Mouse (Mus musculus) liver, embryonic 15.5 days (tissue): ENCODE measurements around the gene 4931414P19Rik. TPM values are rescaled to one million over a fixed set of nuclear protein-coding genes. Genes with fewer than 3 reads are reported as not detected.
A peak's percentile ranks its signal among the peaks of the same experiment; 100 is the strongest.
"Not testable (repeated sequence)": the region's sequence is repeated elsewhere in the genome, so short reads cannot be mapped to it uniquely, and the experiment has no call there.

ENCODE experiments used
- ATAC-seq: fragments of 200-750 bp; cut with Nextera tagmentation; 2 replicates; pipeline ENCODE4 v1.8.0; 2017; ENCODE audit warnings: moderate number of reproducible peaks, mild to moderate bottlenecking, moderate library complexity; ENCODE audit not compliant: insufficient read depth
- H3K27ac ChIP-seq: fragments of 300-500 bp; sonication (generic); replicated peaks from 2 replicates; pipeline ENCODE4 v1.5.1; 2015; ENCODE audit warnings: mild to moderate bottlenecking, inconsistent platforms
- H3K27me3 ChIP-seq: fragments of 300-500 bp; sonication (generic); 2 replicates; pipeline ENCODE4 v1.6.1; 2015; ENCODE audit warnings: mild to moderate bottlenecking, inconsistent platforms
- H3K36me3 ChIP-seq: fragments of 300-500 bp; sonication (generic); replicated peaks from 2 replicates; pipeline ENCODE4 v1.6.1; 2015; ENCODE audit warnings: moderate library complexity, mild to moderate bottlenecking, inconsistent platforms
- H3K4me1 ChIP-seq: fragments of 300-500 bp; sonication (generic); replicated peaks from 2 replicates; pipeline ENCODE4 v1.6.1; 2015; ENCODE audit warnings: inconsistent platforms
- H3K4me2 ChIP-seq: fragments of 300-500 bp; sonication (generic); 2 replicates; pipeline ENCODE4 v1.6.1; 2015; ENCODE audit warnings: moderate library complexity, mild to moderate bottlenecking, inconsistent platforms
- H3K4me3 ChIP-seq: fragments of 300-500 bp; sonication (generic); replicated peaks from 2 replicates; pipeline ENCODE4 v1.5.1; 2015; ENCODE audit warnings: mild to moderate bottlenecking, inconsistent platforms
- H3K9ac ChIP-seq: fragments of 300-500 bp; sonication (generic); 2 replicates; pipeline ENCODE4 v1.6.1; 2015; ENCODE audit warnings: moderate library complexity, mild to moderate bottlenecking, inconsistent platforms
- H3K9me3 ChIP-seq: fragments of 300-500 bp; sonication (generic); replicated peaks from 2 replicates; pipeline ENCODE4 v1.6.1; 2016; ENCODE audit warnings: inconsistent platforms
- WGBS: fragments of 180-500 bp; shearing (Covaris S2); methylation state at CpG from one replicate; pipeline ENCODE4 v1.1.7; 2015; ENCODE audit warnings: mixed read lengths; ENCODE audit not compliant: insufficient replicate concordance; 5-methylcytosine and 5-hydroxymethylcytosine counted together
- polyA plus RNA-seq: library from polyadenylated mRNA; unstranded; fragments of >200 nt; fragmentation: Nextera tagmentation; extraction: Ambion mirVana; gene quantifications from 2 replicates; pipeline ENCODE4 v1.2.1, GENCODE M21; 2015

Gene 4931414P19Rik
- polyA plus RNA-seq, 1 experiment from 2014 or later = 1.9 TPM

DNA sequence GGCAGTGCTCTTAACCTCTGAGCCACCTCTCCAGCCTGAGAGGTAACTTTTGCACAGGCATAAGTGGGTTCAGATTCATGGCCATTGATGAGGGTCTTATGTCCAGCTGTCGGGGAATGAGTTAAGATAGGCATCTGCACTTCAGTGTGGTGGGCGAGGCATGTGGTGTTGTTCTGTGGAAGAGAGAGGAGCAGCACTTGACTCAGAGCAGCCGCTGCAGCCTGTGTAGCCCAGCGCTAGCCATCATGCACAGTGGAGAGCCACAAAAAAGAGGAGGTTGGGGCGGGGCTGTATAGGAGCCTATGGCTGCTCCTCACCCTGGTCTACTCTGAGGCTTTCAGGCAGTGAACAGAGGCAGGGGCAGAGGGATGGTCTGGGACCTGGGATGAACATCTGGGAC is 22.3 kb upstream of the 4931414P19Rik start:
- Histone ChIP-seq H3K27me3 (peaks cover 17% of the 10 kb centered on the region), H3K4me3 (no peak overlapping the region), H3K9me3 (no peaks in the 10 kb centered on the region), H3K4me1 (peaks cover 6% of the 10 kb centered on the region), H3K27ac (no peak overlapping the region), H3K36me3 (0 out of 2 replicates have a peak, but pooled peaks cover 7% of the 10 kb centered on the region), H3K9ac (no peak overlapping the region), H3K4me2 (no peak overlapping the region)
- 45% methylated on average over 5 of the region's 5 CpGs for WGBS
- no peak for ATAC-seq

DNA sequence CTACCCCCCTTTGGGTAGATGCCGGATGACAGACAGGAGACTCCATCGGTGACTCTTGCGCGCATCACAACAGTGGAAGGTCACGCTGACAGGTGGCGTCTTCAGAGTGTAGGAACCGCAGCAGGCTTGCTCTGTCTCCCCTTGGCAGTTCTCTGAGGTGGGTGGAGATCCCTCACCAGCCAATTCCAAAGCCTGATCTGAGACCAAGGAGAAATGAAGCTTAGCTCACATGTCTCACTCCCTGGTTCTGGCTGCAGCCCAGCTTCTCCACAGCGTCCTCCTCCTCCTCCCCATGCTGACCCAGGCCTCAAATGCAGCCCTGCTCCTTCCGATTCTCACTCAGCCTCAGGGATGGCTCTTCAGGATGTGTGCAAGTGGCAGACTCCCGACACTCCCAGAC is 19.2 kb upstream of the 4931414P19Rik start:
- H3K4me2 ChIP-seq = no peak overlapping the region
- H3K9ac ChIP-seq = no peak overlapping the region
- H3K9me3 ChIP-seq = no peaks in the 10 kb centered on the region
- 69% methylated on average over 10 of the region's 10 CpGs for WGBS
- peaks cover 17% of the 10 kb centered on the region for H3K27me3 ChIP-seq
- H3K4me1 ChIP-seq = peaks cover 10% of the 10 kb centered on the region
- H3K27ac ChIP-seq = no peak overlapping the region
- H3K4me3 ChIP-seq = no peak overlapping the region
- ATAC-seq = no peak
- H3K36me3 ChIP-seq = no peaks in the 10 kb centered on the region

DNA sequence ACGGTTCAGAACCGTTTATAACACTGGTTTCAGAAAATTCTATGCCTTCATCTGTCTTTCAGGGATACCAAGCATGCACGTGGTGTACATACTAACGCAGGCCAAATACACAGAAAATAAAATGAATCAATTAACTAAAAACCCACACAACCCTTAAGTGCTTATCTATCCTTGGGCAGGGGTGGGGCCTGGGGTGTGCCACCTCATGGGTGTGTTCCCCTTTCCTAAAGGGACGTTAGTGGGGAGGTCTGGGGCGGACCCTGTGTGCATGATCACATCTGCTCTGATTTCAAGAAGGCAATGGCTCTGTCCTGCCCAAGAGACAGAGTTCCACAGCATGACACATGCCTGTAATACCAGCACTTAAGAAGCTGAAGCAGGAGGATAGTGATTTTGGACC is 17.5 kb upstream of the 4931414P19Rik start:
- Histone ChIP-seq H3K27me3 (peaks cover 17% of the 10 kb centered on the region), H3K4me2 (no peak overlapping the region), H3K9me3 (no peaks in the 10 kb centered on the region), H3K4me1 (peaks cover 10% of the 10 kb centered on the region), H3K4me3 (no peak overlapping the region), H3K36me3 (no peaks in the 10 kb centered on the region), H3K9ac (no peak overlapping the region), H3K27ac (no peak overlapping the region)
- peak; percentile 53; the same call in 1 of the 2 replicates for ATAC-seq
- WGBS = 52% methylated on average over 6 of the region's 6 CpGs

DNA sequence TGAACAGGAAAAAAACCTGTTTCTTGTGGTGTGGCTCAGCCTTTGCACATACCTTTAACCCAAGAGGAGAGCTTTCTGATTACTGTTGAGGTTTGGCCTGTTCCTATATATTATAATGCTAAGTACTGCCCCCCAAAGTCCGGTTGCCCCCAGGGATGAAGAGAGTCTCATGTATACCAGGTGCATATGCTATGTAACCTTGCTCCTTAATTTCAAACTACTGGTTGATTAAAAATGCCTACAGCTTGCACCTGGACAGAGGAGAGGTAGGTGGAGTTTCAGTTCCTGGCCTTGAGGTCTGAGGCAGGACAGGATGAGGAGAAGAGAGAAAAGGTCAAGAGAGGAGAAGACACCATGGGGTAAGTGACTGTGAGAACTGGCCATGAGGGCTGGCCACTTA is 15.3 kb upstream of the 4931414P19Rik start, which contains the start of gene Psmb11:
Psmb11 (plus strand) TSS at position 301 of the 400 bp plus-strand sequence.
- Histone ChIP-seq H3K9ac (no peak within 1 kb of the TSS), H3K9me3 (no peaks in the 10 kb centered on the region), H3K27ac (no peak within 1 kb of the TSS), H3K36me3 (peaks cover 4% of the 10 kb centered on the region; the same call in 1 of the 2 replicates), H3K4me1 (peaks cover 22% of the 10 kb centered on the region), H3K27me3 (peaks cover 14% of the 10 kb centered on the region), H3K4me2 (no peak within 1 kb of the TSS), H3K4me3 (no peak within 1 kb of the TSS)
- no peak for ATAC-seq
- 79% methylated on average over 1 of the region's 1 CpGs for WGBS

DNA sequence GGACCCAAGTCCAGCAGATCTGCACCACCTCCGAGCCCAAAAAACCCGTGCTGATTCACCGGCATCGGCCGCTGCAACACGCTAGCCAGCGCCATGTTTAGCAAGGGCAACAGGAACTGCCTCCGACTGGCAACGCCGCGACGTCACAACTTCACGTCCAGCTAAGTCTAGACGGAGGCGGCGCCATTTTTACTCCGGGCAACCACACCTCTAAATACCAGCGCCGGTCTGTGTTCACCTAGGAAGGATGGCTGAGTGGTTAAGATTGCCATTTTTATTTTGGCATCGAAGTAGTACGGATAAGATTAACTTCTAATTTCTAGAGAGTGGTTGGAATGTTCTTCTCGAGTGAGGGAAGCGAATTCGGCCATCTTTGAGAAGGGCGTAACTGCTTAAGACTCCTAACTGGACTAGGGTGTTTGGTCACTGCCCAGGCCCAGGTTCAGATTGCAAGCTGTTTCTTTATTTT is 12.1 kb upstream of the 4931414P19Rik start, which contains the start of gene Psmb5:
Psmb5 (minus strand) TSS at position 126 of the 469 bp plus-strand sequence.
- peak within 1 kb of the TSS; percentile 75 for H3K4me2 ChIP-seq
- H3K27ac ChIP-seq = peak within 1 kb of the TSS; percentile 78
- H3K9me3 ChIP-seq = no peaks in the 10 kb centered on the region
- H3K9ac ChIP-seq = peak within 1 kb of the TSS; percentile 83
- H3K4me1 ChIP-seq = peaks cover 23% of the 10 kb centered on the region
- ATAC-seq = peak; percentile 87
- no peaks in the 10 kb centered on the region for H3K27me3 ChIP-seq
- peak within 1 kb of the TSS; percentile 87 for H3K4me3 ChIP-seq
- H3K36me3 ChIP-seq = peaks cover 26% of the 10 kb centered on the region
- under 1% methylated on average over 25 of the region's 25 CpGs for WGBS

DNA sequence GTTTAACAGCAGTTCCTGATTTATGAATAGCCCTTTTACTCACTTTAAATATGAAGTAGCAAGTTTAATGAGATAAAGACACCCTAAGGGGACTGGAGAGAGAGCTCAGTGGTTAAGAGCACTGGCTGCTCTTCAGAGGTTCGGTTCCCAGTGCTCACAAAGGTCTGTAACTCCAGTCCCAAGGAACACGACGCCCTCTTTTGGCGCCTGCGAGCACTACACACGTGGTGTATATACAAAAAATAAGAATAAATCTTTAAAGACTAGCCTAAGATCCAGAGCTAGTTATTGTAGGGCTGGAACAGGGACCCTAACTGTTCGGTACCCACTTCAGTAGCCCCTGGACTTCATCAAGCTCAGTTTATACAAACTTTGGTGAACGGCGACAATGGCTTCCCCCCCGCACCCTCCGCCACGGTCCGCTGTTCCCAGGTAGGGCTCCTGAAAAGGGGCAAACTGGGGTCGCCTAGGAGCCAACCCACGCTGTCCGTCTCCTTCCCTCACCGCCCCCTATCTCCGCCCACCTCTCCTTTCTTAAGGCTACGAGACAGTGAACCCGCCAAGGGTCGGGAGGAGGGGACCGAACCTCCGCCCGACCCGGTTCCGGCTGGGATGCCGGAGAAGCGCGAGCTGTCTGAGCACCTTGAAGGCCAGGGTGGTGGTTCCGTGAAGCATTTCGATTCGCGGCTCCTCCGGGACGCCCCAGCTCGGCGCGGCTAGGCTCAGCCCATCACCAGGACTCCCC is 11.5 kb upstream of the 4931414P19Rik start:
- H3K9ac ChIP-seq = peak overlapping the region; percentile 83
- peak; percentile 57 for ATAC-seq
- peak overlapping the region; percentile 75 for H3K4me2 ChIP-seq
- no peaks in the 10 kb centered on the region for H3K9me3 ChIP-seq
- H3K36me3 ChIP-seq = peaks cover 32% of the 10 kb centered on the region
- no peaks in the 10 kb centered on the region for H3K27me3 ChIP-seq
- 2% methylated on average over 38 of the region's 38 CpGs for WGBS
- H3K4me1 ChIP-seq = peaks cover 21% of the 10 kb centered on the region
- peak overlapping the region; percentile 78 for H3K27ac ChIP-seq
- H3K4me3 ChIP-seq = peak overlapping the region; percentile 87

DNA sequence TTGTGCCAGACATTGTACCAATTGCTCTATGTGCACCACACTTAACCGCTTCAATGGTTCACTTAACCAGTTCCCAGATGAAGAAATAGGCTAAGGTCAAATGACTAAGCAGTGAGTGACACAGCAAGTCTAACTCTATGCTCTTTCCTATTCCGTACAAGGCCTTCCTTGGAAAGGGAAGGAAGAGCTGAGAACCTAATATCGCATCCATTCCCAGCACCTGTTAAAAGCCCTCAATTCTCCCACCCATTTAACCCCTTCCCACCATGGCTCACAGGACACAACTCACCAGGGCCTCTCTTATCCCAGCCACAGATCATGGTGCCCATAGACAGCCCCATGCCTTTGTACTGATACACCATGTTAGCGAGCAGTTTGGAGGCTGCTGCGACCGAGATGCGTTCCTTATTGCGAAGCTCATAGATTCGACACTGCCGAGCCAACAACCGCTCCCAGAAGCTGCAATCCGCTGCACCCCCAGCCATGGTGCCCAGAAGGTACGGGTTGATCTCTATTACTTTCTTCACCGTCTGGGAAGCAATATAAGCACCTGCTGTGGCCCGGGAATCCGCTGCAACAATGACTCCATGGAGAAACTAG is 10.5 kb upstream of the 4931414P19Rik start:
- peaks cover 38% of the 10 kb centered on the region for H3K36me3 ChIP-seq
- H3K4me2 ChIP-seq = no peak overlapping the region
- no peak for ATAC-seq
- no peak overlapping the region for H3K9ac ChIP-seq
- H3K27ac ChIP-seq = no peak overlapping the region
- H3K4me1 ChIP-seq = peaks cover 21% of the 10 kb centered on the region
- H3K9me3 ChIP-seq = no peaks in the 10 kb centered on the region
- no peak overlapping the region; the same call in 1 of the 2 replicates for H3K4me3 ChIP-seq
- 86% methylated on average over 16 of the region's 16 CpGs for WGBS
- no peaks in the 10 kb centered on the region for H3K27me3 ChIP-seq

DNA sequence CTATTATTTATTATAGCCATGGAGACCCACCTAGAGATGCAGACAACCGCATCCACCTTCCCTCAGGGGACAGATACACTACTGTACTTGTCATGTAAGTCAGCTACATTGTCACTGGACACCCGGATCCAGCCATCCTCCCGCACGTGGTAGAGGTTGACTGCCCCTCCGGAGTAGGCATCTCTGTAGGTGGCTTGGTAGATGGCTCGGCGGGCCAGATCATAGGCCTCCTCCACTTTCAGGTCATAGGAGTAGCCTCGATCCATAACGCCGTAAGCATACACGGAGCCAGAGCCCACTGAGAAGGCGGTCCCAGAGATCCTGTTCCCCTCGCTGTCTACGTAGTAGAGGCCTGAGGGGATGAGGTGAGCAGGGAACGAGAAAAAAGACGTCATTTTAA is 8.3 kb upstream of the 4931414P19Rik start:
- not testable (repeated sequence) for H3K4me2 ChIP-seq, H3K9ac ChIP-seq, H3K27ac ChIP-seq, H3K9me3 ChIP-seq, H3K27me3 ChIP-seq, ATAC-seq, H3K4me3 ChIP-seq
- WGBS = 86% methylated on average over 16 of the region's 16 CpGs
- H3K36me3 ChIP-seq = peaks cover 42% of the 10 kb centered on the region
- H3K4me1 ChIP-seq = peaks cover 21% of the 10 kb centered on the region

DNA sequence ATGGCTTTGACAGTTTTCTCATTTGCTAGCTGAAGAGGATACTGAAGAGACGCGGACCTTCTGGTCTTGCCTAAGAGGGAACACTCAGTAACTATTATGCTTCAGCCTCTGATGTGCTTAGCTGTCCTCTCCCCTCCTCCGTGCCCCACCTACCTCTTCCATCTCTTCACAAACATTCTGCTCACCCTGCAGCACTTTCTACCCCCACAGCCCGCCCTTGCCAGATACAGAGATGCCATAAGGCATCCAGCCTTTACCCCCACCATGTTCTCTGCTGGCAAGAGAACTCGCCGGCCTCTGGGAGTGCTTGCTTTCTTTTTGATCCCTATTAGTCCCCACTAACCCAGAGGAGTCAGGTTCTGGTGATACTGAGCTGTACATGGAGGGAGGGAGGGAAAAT is 4.9 kb upstream of the 4931414P19Rik start:
- 77% methylated on average over 6 of the region's 6 CpGs for WGBS
- H3K4me2 ChIP-seq = no peak overlapping the region
- no peaks in the 10 kb centered on the region for H3K9me3 ChIP-seq
- no peak overlapping the region for H3K27ac ChIP-seq
- H3K4me3 ChIP-seq = no peak overlapping the region
- peaks cover 36% of the 10 kb centered on the region for H3K36me3 ChIP-seq
- H3K27me3 ChIP-seq = no peaks in the 10 kb centered on the region
- no peak for ATAC-seq
- H3K4me1 ChIP-seq = peaks cover 10% of the 10 kb centered on the region
- no peak overlapping the region for H3K9ac ChIP-seq

DNA sequence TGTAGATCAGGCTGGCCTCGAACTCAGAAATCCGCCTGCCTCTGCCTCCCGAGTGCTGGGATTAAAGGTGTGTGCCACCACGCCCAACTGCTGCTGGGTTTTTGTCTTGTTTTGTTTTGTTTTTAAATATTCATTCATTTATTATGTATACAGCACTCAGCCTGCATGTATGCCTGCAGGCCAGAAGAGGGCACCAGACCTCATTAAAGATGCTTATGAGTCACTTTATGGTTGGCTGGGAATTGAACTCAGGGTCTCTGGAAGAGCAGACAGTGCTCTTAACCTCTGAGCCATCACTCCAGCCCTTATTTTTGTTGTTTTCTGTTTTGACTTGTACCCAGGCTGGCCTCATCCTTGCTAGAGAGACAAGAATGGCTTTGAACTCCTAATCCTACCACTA is 4.2 kb upstream of the 4931414P19Rik start:
- Histone ChIP-seq H3K36me3 (peaks cover 30% of the 10 kb centered on the region), H3K27ac (no peak overlapping the region), H3K4me3 (no peak overlapping the region), H3K4me1 (peaks cover 10% of the 10 kb centered on the region), H3K9ac (no peak overlapping the region), H3K9me3 (no peaks in the 10 kb centered on the region), H3K27me3 (no peaks in the 10 kb centered on the region), H3K4me2 (no peak overlapping the region)
- WGBS = 61% methylated on average over 4 of the region's 4 CpGs
- no peak for ATAC-seq

DNA sequence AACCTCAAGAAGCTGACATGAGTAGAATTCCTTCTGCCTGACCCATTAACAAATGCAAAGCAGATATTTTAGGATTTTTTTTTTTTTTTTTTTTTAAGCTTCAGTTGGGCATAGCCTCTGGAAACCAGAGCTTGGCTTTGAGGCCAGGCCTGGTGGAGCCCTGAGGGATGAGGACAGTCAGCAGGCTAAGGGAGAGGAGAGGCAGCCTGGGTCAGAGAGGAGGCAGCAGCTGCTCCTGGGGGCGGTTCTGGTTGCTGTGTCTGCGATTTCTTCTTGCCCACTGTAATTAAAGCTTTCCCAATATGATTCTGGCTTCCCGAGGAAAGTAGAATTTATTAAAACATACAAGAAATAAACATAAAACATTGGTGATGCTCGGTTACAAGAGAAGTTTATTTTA is 3.5 kb upstream of the 4931414P19Rik start:
- no peaks in the 10 kb centered on the region for H3K9me3 ChIP-seq
- H3K9ac ChIP-seq = no peak overlapping the region
- H3K27me3 ChIP-seq = no peaks in the 10 kb centered on the region
- no peak overlapping the region for H3K4me3 ChIP-seq
- no peak overlapping the region for H3K4me2 ChIP-seq
- 73% methylated on average over 4 of the region's 4 CpGs for WGBS
- no peak for ATAC-seq
- no peak overlapping the region for H3K27ac ChIP-seq
- H3K36me3 ChIP-seq = peaks cover 22% of the 10 kb centered on the region
- H3K4me1 ChIP-seq = peaks cover 16% of the 10 kb centered on the region
